Mouse (Mus musculus): Measurements from ENCODE around the gene Crhr2. TPM values are rescaled to one million over a fixed set of nuclear protein-coding genes. Genes with fewer than 3 reads are reported as not detected.

Crhr2 gene
- polyA plus RNA-seq, 1 experiment from 2014 or later, result 1.0 TPM

DNA sequence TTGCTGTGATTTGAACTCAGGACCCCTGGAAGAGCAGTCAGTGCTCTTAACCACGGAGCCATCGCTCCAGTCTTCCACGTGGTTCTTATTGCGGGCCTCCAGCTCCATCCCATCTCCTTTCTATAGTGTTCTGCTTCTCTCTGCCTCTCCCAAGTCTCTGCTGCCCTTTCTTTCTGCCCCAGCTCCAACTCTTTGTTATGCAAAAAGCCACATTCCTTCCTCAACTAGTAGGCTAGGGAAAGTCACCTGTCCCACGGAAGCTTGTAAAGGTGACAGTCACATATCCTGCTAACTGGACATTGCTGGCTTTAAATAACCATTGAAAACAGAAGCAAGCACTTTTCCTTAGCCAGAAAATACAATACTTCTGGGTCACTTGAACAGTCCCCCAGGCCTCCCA is 37.0 kb upstream of the Crhr2 start:
- no peak overlapping the region for H3K9ac ChIP-seq (ENCODE audit: low read depth, low read length)
- no peak overlapping the region for H3K4me2 ChIP-seq
- no peak overlapping the region for H3K4me3 ChIP-seq (ENCODE audit: low read depth, low read length)
- H3K4me1 ChIP-seq (replicated peaks; ENCODE audit: control insufficient read depth, insufficient read depth, low read length), result no peaks in the 10 kb centered on the region; the same call in none of the 2 replicates
- H3K27ac ChIP-seq (ENCODE audit: low read depth, low read length), result no peak overlapping the region
- no peaks in the 10 kb centered on the region; the same call in 1 of the 2 replicates for H3K27me3 ChIP-seq (replicated peaks; ENCODE audit: control insufficient read depth, insufficient read depth, low read length)
- 58% methylated on average over 5 of the region's 5 CpGs for WGBS
- ATAC-seq (replicated peaks; ENCODE audit: low FRiP score) (no peak), DNase-seq (ENCODE audit: low spot score) (no peak)
- H3K36me3 ChIP-seq (ENCODE audit: control insufficient read depth, insufficient read depth, low read length), result no peaks in the 10 kb centered on the region
- no peaks in the 10 kb centered on the region for H3K9me3 ChIP-seq (ENCODE audit: control insufficient read depth, low read length)

DNA sequence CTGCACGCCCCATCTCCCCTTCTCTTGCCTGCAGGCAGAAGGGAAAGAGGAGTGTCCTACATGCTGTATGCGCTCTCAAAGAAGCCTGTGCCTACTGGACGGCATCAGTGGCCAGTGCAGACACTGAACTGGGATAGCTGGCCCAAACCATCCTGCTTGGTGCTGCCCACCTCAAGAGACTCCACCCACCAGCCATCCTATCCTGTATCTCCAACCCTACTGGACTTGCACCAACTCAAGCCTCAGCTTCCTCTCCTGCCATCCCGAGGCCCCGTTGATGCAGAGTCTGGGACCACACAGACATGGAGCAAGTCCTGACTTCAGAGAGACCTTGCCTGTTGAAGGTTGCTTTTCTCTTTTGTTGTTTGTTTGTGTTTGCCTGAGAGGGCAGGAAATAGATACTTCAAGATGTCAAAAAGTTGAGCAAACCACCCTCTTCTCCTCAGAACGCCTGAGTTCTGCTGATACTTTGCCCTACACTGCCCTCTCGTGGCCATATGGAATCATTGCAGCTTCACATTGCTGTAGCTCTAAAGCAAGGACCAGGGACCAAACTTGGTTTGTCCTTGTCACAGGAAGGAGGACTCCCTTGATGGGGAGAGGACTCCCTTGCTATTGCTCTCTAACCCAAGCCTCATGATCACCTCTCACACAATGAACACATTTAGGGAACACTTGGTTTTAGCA is 34.1 kb upstream of the Crhr2 start:
- Histone ChIP-seq H3K4me1 (replicated peaks; ENCODE audit: control insufficient read depth, insufficient read depth, low read length) (no peaks in the 10 kb centered on the region), H3K27me3 (replicated peaks; ENCODE audit: control insufficient read depth, insufficient read depth, low read length) (peaks cover 4% of the 10 kb centered on the region; the same call in 1 of the 2 replicates), H3K36me3 (ENCODE audit: control insufficient read depth, insufficient read depth, low read length) (no peaks in the 10 kb centered on the region), H3K9me3 (ENCODE audit: control insufficient read depth, low read length) (no peaks in the 10 kb centered on the region), H3K27ac (ENCODE audit: low read depth, low read length) (no peak overlapping the region), H3K9ac (ENCODE audit: low read depth, low read length) (no peak overlapping the region), H3K4me2 (no peak overlapping the region), H3K4me3 (ENCODE audit: low read depth, low read length) (no peak overlapping the region)
- DNase-seq (ENCODE audit: low spot score) (peak; percentile 44), ATAC-seq (replicated peaks; ENCODE audit: low FRiP score) (no peak)
- 47% methylated on average over 7 of the region's 7 CpGs for WGBS

DNA sequence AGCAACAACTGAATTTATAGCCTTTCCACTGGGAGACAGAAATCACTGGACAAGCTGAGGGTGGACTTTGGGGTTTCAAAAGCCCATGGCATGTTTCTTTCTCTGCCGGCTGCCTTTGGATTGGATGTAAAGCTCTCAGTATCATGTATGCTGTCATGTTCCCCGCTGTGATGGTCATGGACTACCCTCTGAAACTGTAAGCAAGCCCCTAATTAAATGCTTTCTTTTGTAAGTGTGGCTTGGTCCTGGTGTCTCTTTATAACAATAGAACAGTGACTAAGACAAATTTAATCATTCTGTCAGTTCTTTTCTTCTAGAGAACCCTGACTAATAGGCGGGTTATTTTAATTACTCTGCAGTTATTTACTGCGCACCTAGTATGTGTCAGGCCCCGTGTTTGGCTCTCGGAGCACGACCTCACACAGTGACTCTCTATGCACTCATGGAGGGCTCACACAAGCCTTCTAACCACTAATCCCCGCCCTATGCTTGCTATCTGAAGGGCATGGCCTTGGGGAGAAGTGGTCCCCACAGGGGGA is 30.3 kb upstream of the Crhr2 start:
- ATAC-seq (replicated peaks; ENCODE audit: low FRiP score), result no peak

DNA sequence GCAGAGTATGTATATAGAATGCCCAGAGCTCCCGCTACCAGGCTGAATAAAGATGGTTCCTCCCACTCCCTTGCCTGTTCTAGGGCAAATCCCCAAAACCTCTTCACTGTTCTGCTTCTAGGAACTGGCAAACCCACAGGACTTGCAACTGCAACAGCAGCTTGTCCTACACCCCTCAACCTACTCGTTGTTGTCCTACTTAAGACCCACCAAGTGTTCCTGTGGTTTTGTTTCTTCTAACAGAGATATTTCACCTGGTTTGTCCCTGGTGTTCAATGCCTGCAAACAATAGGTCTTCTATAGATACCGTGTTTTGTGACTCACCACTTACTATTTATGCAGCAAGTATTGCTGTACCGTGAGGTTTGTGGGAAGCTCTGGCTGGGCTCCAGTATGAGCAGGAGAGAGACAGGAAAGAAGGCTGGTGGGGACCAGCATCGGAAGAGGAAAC is 28.5 kb upstream of the Crhr2 start:
- no peak overlapping the region for H3K4me2 ChIP-seq

More for the DNA sequence above, 30.3 kb upstream of the Crhr2 start:
- Histone ChIP-seq H3K36me3 (ENCODE audit: control insufficient read depth, insufficient read depth, low read length) (no peaks in the 10 kb centered on the region), H3K4me2 (no peak overlapping the region), H3K4me3 (ENCODE audit: low read depth, low read length) (no peak overlapping the region), H3K9ac (ENCODE audit: low read depth, low read length) (no peak overlapping the region), H3K9me3 (ENCODE audit: control insufficient read depth, low read length) (no peaks in the 10 kb centered on the region), H3K4me1 (replicated peaks; ENCODE audit: control insufficient read depth, insufficient read depth, low read length) (no peaks in the 10 kb centered on the region), H3K27me3 (replicated peaks; ENCODE audit: control insufficient read depth, insufficient read depth, low read length) (peaks cover 4% of the 10 kb centered on the region; the same call in 1 of the 2 replicates), H3K27ac (ENCODE audit: low read depth, low read length) (no peak overlapping the region)
- WGBS, result 81% methylated on average over 8 of the region's 8 CpGs
- no peak for DNase-seq (ENCODE audit: low spot score)

DNA sequence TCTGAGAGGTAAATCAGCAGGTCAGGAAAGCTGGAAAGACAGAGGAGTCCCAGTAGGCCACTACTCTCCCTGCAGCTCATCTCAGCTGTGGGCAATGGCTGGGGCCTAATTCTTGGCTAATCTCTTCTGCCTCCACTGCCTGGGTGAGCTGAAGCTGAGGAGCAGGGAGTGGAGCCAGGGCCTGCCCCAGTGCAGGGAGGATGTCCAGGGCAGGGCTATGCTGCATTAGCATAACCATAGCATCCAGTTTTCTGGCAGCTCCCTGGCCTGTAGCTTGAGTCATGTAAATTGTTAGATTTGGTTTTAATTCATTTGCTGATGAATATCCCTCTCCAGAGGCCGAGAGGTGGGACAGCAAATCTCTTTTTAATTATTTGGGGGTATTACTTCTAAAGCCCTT is 26.4 kb upstream of the Crhr2 start:
- Histone ChIP-seq H3K9me3 (ENCODE audit: control insufficient read depth, low read length) (no peaks in the 10 kb centered on the region), H3K4me3 (ENCODE audit: low read depth, low read length) (no peak overlapping the region), H3K27ac (ENCODE audit: low read depth, low read length) (no peak overlapping the region), H3K4me1 (replicated peaks; ENCODE audit: control insufficient read depth, insufficient read depth, low read length) (no peaks in the 10 kb centered on the region), H3K27me3 (replicated peaks; ENCODE audit: control insufficient read depth, insufficient read depth, low read length) (no peaks in the 10 kb centered on the region), H3K9ac (ENCODE audit: low read depth, low read length) (no peak overlapping the region), H3K4me2 (no peak overlapping the region), H3K36me3 (ENCODE audit: control insufficient read depth, insufficient read depth, low read length) (no peaks in the 10 kb centered on the region)
- ATAC-seq (replicated peaks; ENCODE audit: low FRiP score) (no peak), DNase-seq (ENCODE audit: low spot score) (no peak)
- 57% methylated on average over 1 of the region's 1 CpGs for WGBS

More for the DNA sequence above, 28.5 kb upstream of the Crhr2 start:
- no peaks in the 10 kb centered on the region for H3K4me1 ChIP-seq (replicated peaks; ENCODE audit: control insufficient read depth, insufficient read depth, low read length)
- ATAC-seq (replicated peaks; ENCODE audit: low FRiP score), result no peak
- H3K9ac ChIP-seq (ENCODE audit: low read depth, low read length), result no peak overlapping the region
- WGBS, result 74% methylated on average over 5 of the region's 5 CpGs
- no peaks in the 10 kb centered on the region for H3K36me3 ChIP-seq (ENCODE audit: control insufficient read depth, insufficient read depth, low read length)
- H3K27me3 ChIP-seq (replicated peaks; ENCODE audit: control insufficient read depth, insufficient read depth, low read length), result peaks cover 4% of the 10 kb centered on the region; the same call in 1 of the 2 replicates
- no peaks in the 10 kb centered on the region for H3K9me3 ChIP-seq (ENCODE audit: control insufficient read depth, low read length)
- DNase-seq (ENCODE audit: low spot score), result no peak
- no peak overlapping the region for H3K27ac ChIP-seq (ENCODE audit: low read depth, low read length)
- no peak overlapping the region for H3K4me3 ChIP-seq (ENCODE audit: low read depth, low read length)

DNA sequence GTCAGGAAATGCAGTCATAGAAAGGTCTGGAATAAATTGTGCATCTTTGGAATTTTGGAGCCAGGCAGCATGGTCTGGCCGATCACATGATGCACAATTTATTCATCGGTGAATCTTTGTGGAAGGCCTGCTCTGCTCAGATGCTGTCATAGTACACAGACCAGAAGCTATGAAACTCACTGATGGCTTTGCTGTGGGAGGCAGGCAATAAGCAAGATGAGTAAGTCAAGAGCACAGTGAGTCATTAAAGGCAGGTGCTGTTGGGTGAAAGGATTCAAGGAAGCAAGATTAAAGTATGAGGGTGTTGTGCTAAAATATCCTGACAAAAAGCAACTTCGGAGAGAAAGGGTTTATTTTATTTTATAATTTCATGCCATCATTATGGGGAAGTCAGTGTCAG is 19.4 kb upstream of the Crhr2 start:
- H3K27ac ChIP-seq (ENCODE audit: low read depth, low read length), result no peak overlapping the region
- no peak overlapping the region for H3K4me3 ChIP-seq (ENCODE audit: low read depth, low read length)
- DNase-seq (ENCODE audit: low spot score) (no peak), ATAC-seq (replicated peaks; ENCODE audit: low FRiP score) (no peak)
- WGBS, result 87% methylated on average over 3 of the region's 3 CpGs
- H3K36me3 ChIP-seq (ENCODE audit: control insufficient read depth, insufficient read depth, low read length), result no peaks in the 10 kb centered on the region
- H3K4me1 ChIP-seq (replicated peaks; ENCODE audit: control insufficient read depth, insufficient read depth, low read length), result no peaks in the 10 kb centered on the region
- H3K9ac ChIP-seq (ENCODE audit: low read depth, low read length), result no peak overlapping the region
- no peak overlapping the region for H3K4me2 ChIP-seq
- no peaks in the 10 kb centered on the region for H3K9me3 ChIP-seq (ENCODE audit: control insufficient read depth, low read length)
- H3K27me3 ChIP-seq (replicated peaks; ENCODE audit: control insufficient read depth, insufficient read depth, low read length), result no peaks in the 10 kb centered on the region

DNA sequence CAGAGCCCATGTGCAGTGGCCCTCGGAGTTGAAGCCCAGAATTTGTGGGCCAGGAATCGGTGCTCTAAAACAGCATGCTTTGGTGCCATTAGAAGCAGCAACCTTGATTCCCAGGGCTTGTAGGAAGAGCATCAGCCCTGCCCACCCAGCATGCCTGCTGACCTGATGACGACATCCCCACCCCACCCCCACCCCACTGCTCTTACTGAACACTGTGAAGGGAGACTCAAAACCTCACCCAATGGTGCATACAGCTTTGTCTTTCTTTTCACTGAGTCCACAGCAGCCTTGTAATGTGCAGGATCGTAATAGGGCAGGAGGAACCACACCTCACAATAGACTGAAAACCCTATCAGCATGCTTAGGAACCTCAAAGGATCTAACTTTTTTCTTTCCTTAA is 13.3 kb upstream of the Crhr2 start:
- ATAC-seq (replicated peaks; ENCODE audit: low FRiP score) (no peak), DNase-seq (ENCODE audit: low spot score) (no peak)
- H3K27ac ChIP-seq (ENCODE audit: low read depth, low read length), result no peak overlapping the region
- no peaks in the 10 kb centered on the region for H3K9me3 ChIP-seq (ENCODE audit: control insufficient read depth, low read length)
- H3K4me1 ChIP-seq (replicated peaks; ENCODE audit: control insufficient read depth, insufficient read depth, low read length), result no peaks in the 10 kb centered on the region
- H3K4me2 ChIP-seq, result no peak overlapping the region
- no peaks in the 10 kb centered on the region for H3K36me3 ChIP-seq (ENCODE audit: control insufficient read depth, insufficient read depth, low read length)
- no peak overlapping the region for H3K4me3 ChIP-seq (ENCODE audit: low read depth, low read length)
- 50% methylated on average over 4 of the region's 4 CpGs for WGBS
- H3K27me3 ChIP-seq (replicated peaks; ENCODE audit: control insufficient read depth, insufficient read depth, low read length), result no peaks in the 10 kb centered on the region
- no peak overlapping the region for H3K9ac ChIP-seq (ENCODE audit: low read depth, low read length)

DNA sequence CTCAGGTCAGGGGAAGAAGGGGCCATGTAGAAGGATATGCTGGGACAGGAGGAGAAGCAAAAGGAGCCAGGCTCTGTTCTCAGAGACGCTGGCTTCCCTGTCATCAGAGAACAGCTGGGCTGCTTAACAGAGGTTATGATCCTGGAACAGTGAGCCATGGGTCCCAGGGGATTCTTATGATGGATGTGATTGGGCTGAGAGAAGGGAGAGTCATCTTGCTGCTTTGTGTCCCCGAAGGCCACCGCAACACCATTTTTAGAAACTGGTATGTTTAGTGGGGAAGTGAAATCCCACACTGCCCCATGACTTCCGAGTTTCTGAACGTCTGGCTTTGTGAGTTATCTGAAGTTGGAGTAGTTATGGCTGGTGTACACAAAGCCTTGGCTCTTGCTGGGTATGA is 12.5 kb upstream of the Crhr2 start:
- H3K27me3 ChIP-seq (replicated peaks; ENCODE audit: control insufficient read depth, insufficient read depth, low read length), result no peaks in the 10 kb centered on the region
- WGBS, result 70% methylated on average over 5 of the region's 5 CpGs
- no peak for ATAC-seq (replicated peaks; ENCODE audit: low FRiP score)
- no peak overlapping the region for H3K4me2 ChIP-seq
- no peak for DNase-seq (ENCODE audit: low spot score)
- no peaks in the 10 kb centered on the region for H3K36me3 ChIP-seq (ENCODE audit: control insufficient read depth, insufficient read depth, low read length)
- H3K9me3 ChIP-seq (ENCODE audit: control insufficient read depth, low read length), result no peaks in the 10 kb centered on the region
- H3K27ac ChIP-seq (ENCODE audit: low read depth, low read length), result no peak overlapping the region
- H3K4me3 ChIP-seq (ENCODE audit: low read depth, low read length), result no peak overlapping the region
- no peak overlapping the region for H3K9ac ChIP-seq (ENCODE audit: low read depth, low read length)
- H3K4me1 ChIP-seq (replicated peaks; ENCODE audit: control insufficient read depth, insufficient read depth, low read length), result no peaks in the 10 kb centered on the region

DNA sequence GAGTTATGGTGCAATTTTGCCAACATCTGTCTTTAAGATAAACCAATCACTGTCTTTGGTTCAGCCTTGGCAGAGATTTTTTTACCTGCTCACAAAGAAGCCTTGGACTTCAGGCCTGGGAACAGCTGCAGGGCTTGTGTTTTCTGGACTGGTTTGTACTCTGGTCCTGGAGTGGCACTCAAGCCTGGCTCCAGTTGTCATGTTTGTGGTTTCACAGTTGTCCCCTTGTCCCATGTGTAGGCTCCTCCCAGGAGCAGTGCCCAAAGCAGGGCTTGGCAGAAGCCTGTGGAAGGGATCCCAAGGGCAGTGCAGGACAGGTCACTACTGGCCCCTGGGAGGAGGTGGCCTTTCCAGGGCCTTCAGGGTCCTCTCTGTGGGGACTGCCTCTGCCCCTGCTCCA is 5.5 kb upstream of the Crhr2 start:
- Histone ChIP-seq H3K4me2 (no peak overlapping the region), H3K4me3 (ENCODE audit: low read depth, low read length) (no peak overlapping the region), H3K36me3 (ENCODE audit: control insufficient read depth, insufficient read depth, low read length) (no peaks in the 10 kb centered on the region), H3K4me1 (replicated peaks; ENCODE audit: control insufficient read depth, insufficient read depth, low read length) (no peaks in the 10 kb centered on the region), H3K9ac (ENCODE audit: low read depth, low read length) (no peak overlapping the region), H3K27me3 (replicated peaks; ENCODE audit: control insufficient read depth, insufficient read depth, low read length) (no peaks in the 10 kb centered on the region; the same call in 1 of the 2 replicates), H3K27ac (ENCODE audit: low read depth, low read length) (no peak overlapping the region), H3K9me3 (ENCODE audit: control insufficient read depth, low read length) (no peaks in the 10 kb centered on the region)
- ATAC-seq (replicated peaks; ENCODE audit: low FRiP score) (no peak), DNase-seq (ENCODE audit: low spot score) (no peak)
